Mouse (Mus musculus) testis, postnatal 14 days (tissue): ENCODE measurements around the gene Pdcd6ip.
"Not testable (repeated sequence)": the region's sequence is repeated elsewhere in the genome, so short reads cannot be mapped to it uniquely, and the experiment has no call there.

Source experiments
- DNase-seq: peaks from one replicate; pipeline ENCODE4 v3.0.0; 2021; ENCODE audit warnings: low spot score

Gene Pdcd6ip

DNA sequence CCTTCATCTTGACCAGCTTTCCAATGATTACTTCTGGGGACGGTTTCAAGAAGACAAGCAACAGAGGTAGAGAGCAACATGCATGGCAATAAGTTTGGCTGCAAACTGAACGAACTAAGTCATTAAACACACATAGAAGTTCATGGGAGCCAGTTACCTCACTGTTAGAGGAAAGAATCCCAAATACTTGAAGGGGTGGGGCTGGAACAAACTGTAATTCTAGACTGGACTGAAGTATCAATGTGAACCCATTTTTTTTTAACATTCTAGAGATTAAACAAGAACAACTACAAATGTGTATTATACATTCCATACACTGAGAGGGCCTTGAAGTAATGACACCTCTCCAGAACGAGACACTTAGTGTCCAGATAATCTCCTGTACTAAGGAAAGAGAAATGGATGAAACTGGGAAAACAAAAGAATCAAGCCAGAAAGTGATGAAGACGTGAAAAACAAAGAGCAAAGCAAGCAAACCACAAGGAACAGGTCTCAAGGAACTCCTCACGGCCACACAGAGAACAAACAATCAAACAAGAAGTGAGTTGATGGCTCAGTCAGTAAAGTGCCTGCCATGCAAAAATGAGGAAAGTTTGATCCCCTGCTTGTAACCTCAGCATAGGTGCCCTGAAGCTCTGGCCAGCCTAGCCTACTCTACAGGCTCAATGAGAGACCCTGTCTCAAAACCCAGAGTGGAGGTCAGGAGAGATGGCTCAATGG is 6.5 kb downstream of the Pdcd6ip start:
- no peak for DNase-seq

DNA sequence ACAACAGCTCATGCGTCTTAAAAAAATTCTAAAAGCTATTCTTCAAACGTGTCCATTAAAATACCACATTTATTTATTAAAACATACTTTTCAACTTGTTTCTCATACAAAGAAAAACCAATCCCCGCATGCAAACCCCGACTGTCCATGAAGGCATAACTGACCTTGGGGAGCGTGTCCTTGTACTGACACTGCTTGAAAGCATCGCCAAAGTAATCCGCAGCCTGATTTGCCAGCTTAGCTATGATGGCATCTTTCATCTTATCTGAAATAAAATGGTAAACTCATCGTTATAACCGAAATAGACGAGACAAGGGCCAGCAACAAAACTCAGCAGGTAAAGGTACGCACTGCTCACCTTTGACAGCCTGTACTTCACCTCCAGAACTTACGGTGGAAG is 20.6 kb downstream of the Pdcd6ip start:
- DNase-seq: no peak

DNA sequence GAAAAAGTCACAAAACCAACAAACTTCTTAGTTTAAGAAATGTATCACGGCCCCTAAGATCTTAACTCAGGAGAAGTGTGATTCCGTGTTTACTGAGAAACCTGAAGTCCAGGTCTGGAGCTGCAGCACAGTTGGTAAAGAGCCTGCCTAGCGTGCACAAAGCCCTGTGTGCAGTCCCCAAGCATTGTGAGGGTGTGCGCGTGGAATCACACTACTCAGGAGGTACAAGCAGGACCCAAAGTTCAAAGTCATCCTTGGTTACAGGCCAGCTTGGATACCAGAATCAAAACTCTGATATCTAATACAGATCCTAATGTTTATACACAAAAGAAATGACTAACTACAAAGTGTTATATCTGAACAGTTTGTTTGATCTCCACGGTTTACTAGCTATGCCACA is 34.3 kb downstream of the Pdcd6ip start:
- no peak for DNase-seq

DNA sequence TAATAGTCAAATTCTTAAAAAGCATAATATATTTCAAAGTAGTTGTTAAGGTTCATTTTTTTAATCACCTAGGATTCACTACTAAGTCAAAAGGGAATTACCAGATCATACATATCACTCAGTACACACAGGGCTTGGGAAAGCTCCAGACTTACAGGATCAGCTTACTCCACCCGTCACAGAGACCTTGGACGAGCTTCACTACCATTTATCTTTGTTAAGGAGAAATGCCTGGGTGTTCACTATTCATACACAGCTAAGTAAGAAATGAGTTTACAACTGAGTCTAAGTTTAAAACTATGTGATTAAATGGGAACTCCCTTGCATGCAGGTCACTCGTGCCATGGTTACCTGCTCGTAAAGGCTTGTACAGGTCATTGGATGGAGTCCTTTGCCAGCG is 35.7 kb downstream of the Pdcd6ip start:
- DNase-seq: no peak

DNA sequence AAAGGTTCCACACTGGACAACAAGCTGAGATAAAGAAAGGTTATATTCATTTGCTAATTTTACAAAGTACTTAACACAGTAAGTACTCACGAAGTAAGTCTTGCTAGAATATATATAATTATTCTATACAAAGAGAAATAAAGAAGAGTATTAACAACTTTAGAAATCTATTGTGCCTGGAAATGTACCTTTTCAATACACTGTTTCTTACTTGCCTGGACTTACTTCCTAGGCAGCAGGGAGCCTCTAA is 37.3 kb downstream of the Pdcd6ip start:
- DNase-seq: no peak

DNA sequence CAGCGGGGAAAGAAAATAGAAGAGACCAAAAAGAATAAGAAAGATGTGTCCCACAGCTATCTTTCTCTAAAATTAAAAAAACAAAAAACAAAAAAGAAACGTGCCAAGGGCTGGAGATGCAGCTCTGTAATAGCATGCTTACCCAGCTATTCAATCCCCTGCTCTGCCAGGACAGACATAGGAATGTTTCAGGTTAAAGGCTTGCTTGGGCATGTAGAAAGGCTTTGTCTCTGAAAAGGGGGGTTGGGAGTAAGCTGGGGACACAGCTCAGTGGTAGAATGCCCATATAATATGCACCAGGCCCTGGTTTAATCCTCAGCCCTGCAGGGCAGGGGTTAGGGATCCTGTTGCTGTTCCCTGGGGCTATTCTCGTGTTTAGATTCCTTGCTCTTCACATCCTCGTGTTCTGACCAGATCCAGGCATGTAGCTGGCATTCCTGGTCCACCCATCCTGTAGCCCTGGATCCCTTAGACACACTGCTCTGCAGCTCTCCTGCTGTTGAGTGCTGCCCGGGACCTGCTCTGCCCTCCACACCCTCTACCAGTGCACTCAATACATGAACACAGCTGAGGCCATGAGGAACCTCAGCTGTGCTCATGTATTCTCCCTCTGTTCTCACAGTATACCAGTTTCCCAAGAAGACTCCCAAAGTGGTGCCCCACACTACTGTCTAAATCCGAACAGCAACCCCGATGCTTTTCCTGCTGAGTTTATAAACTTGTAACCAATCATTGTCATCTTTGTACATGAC is 37.8 kb downstream of the Pdcd6ip start:
- DNase-seq: no peak

DNA sequence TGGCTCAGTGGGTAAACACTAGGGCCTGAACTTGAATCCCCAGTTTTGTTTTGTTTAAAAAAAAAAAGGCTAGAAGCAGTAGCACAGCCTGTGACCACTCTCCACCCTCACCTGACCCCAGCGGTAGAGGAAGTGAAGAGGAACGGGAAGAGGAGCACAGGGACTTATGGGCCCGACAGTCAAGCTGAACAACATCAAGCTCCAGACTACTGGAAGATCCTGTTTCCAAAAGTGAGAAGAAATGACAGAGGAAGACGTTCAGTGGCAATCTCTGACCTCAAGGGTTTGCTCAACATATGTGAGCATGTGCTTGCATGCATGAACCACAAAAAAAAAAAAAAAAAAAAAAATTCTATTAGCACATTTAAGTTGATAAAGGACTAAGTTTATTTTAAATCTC is 44.6 kb downstream of the Pdcd6ip start:
- no peak for DNase-seq

DNA sequence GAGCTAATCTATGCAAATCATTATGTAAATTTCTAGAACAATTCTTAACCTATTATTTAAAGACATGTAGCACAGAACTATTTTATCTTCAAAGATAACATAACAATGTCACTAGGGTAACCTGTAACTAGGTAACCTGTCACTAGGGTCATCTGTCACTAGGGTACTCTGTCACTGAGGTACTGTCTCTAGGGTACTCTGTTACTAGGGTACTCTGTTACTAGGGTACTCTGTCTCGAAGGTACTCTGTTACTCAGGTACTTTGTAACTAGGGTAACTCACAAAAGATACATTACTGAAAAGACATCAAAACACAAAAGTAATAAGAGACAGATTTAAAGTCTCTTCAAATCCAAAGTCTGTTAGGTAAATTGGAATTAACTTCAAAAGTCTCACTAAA is 50.2 kb downstream of the Pdcd6ip start:
- DNase-seq: no peak

DNA sequence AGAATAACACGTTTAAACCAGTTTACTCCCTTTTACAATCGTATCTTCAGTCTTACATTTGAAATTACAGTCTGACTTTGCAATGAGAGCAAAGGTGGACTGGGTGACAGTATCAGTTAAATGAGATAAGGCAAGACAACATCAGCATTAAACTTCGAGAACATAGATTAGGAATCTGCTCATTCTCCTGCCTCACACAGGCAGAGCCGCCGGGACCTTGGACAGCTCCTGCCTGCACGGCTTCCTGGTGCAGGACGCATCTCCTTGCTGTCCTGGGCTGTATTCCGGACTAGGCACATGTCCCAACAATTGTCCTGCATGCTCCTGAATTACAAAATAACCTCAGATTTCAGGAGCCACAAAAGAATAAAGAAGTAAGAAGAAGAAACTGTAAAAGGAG is 54.5 kb downstream of the Pdcd6ip start:
- DNase-seq: no peak

DNA sequence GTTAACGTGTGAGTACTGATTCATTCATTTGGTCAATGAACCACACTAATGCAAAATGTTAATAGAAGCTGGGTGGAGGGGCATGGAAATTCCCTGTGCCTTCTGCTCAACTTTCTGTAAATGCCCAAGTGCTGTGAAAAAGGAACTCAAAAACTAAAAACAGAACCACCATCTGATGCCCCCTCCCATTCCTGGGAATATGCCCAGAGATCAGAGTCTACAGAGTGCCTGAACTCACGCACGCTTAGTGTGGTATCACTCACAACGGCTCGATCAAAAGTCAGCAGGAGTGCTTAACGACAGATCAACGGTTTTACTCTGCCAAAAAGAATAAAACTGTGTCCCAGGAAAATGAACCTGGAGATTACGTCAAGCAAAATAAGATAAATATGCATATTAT is 57.3 kb downstream of the Pdcd6ip start:
- no peak for DNase-seq

DNA sequence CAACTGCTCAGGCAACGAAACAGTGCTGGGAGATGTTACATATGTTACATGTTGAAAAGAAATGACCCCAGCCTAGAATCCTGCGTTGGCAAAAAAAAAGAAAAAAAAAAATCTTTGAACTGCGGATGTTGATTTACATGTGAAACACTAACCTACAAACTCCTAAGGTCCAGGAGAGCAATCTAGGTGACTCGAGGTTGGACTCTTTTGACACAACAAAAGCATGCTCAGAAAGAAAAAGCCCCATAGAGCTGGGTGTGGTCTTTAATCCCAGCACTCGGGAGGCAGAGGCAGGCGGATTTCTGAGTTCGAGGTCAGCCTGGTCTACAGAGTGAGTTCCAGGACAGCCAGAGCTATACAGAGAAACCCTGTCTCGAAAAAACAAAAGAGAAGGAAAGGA is 58.8 kb downstream of the Pdcd6ip start:
- DNase-seq: not testable (repeated sequence)

DNA sequence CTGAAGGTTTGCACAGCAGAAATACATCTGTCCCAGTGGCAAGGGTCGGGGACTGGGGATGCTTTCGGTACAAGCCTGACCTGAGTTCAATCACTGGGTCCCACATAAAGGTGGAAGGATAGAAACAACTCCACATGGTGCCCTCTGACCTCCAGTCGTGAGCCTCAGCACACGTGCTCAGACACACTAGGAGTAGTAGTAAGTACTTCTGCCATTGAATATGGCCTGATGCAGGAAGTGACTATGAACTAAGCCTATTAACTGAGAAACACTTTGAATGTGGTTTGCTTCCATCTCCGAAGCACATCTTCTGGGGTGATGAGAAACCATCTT is 62.3 kb downstream of the Pdcd6ip start:
- no peak for DNase-seq

DNA sequence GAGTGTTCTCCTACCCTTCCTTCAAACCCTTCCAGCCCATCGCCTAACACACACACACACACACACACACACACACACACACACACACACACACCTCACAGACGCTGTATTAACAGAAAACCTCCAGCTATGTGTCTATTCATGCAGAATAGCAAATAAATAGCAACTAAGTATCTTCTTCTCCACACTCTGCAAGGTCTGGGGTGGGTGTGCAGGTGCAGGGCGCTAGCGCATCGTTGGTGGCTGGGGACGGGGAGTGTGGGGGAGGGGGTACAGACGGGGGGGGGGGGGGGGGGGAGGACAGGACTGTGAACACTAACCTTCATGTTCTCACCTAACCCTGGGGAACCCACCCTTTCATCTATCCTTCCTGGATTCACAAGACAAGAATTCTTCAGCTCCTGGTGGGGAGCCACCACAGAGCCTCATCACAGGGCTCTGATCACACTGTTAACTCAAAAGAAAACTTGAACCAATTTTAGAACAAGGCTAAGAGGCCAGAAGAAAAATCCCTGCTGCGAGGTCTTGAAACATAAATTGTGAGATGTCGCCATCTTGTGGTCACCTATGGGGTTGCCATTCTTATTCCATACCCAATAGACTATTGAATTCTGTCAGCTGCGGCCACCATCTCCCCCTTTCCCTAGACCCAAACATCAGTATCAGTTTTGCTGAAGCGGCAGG is 62.8 kb downstream of the Pdcd6ip start:
- peak; percentile 49 for DNase-seq

DNA sequence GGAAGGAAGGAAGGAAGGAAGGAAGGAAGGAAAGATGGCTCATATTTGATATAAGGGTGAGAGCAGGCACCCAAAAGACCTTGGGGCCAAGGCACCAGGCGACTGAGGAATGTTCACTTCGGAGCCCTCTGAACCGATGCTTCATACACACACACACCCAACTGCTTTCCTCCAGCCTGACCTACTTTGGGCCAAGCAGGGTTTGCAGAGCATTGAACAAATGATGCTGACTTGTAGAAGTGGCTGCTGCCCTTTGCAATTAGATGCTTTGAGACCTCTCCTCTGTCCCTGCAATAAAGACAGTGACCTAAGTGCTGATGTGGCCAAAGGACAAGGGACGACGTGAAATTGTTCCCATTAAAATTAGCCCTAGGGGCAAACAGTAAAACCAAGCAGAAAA is 63.4 kb downstream of the Pdcd6ip start:
- no peak for DNase-seq

DNA sequence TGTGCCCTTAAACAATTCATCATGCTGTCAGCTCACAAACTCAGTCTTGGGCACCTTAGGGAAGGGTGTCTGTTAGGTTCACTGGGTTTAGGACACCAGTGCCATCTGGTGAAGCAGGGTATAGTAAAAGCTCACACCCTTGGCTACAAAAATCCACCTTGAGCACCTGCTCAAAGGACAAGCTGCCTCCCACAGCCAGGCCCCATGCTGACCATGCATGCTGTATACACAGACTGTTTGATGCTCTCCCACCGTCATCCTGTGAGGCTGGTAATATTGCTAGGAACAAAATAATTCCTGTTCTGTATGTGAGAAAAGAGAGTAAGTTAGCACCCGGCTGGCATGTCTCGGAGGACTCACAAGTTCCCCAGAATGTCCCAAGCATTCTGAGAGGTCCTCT is 64.0 kb downstream of the Pdcd6ip start:
- no peak for DNase-seq

DNA sequence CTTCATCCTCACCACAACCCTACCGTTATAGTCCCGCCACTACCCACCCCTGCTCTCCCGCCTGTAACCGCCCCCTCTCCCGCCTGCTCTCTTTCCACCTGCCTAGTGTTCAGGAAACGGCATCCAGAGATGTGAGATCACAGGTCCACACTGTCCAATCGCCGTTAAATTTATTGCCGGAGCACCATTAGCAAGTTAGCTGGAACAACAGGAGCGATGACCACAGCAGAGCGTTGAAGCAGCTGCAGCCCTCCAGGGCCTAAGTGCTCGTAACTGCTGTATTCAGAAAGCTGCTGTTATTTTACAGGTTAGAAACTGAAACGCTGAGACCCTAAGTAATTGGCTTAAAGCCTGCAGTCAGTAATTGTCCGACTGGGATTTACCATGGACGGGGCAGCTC is 64.4 kb downstream of the Pdcd6ip start:
- no peak for DNase-seq

DNA sequence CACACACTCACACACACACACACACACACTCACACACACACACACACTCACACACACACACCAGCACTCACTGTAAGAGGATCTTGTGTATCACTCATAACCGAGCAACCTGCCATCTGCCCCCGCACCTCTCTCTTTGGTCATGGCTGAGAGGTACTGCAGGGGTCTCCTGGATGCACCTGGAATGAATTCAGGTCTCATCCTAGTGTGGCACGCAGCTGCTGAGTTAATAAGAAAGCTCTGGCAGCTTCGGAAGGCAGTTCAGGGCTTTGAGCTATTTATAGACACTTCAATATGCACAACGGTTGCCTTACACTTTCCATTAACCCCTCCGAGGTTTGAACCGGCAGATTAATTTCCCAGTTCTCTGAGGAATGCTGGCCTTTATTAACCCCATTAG is 73.1 kb downstream of the Pdcd6ip start:
- DNase-seq: no peak

DNA sequence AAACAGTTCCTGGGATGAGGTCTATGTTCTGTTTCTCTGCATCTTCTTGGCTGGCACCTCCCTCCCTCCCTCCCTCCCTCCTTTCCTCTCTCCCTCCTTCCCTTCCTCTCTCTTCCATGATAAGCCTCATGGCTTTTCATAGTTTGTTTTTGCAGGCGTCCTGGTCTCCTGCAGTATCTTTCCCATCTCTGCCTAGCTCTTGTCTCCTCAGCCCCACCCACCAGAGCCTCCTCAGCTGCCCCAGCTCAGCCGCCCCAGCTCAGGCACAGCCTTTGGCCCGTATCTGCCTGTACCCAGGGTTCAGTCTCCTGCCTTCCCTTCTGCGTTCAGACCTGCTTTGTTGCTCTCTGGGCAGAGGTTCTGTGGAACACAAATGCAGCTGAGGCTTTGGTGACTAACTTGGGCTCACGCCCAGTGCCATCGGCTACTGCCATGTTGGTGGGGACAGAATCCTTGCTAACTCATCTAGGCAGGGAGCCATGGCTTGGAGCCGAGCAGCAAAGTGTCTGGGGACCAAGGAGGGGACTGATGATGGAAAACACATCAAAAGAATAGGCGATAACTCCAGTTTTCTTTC is 74.8 kb downstream of the Pdcd6ip start:
- DNase-seq: no peak

DNA sequence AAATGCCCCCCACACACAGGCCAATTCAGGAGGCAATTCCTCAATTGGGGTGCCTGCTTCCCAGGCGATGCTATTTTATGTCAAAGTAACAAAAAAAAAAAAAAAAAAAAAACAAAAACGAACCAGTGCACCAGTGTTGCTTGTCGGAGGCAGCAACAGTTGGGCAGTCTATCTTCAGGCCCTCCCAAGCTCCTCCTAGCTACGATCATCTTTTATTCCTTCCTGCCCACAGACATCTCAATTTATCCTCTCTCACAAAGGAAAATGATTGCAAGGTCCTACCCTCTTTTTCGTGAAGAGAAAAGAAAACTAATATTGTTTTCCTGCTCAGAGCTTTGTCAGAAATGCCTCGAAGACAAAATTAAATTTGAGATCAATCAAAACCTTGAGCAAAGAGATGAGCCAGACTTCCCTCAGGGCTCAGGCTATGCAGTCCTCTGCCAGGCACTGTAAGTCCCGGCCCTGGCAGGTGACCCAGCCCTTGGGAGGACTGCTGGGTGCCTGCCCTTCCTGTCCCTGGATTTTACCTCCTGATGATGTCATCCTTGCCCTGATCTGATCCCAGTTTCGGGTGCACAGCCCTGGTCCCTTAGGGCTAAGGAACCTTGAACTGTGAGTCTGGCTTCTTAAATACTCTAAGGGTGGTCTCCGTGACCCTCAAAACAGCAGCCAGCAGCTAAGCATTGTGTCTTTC is 75.6 kb downstream of the Pdcd6ip start:
- DNase-seq: no peak

DNA sequence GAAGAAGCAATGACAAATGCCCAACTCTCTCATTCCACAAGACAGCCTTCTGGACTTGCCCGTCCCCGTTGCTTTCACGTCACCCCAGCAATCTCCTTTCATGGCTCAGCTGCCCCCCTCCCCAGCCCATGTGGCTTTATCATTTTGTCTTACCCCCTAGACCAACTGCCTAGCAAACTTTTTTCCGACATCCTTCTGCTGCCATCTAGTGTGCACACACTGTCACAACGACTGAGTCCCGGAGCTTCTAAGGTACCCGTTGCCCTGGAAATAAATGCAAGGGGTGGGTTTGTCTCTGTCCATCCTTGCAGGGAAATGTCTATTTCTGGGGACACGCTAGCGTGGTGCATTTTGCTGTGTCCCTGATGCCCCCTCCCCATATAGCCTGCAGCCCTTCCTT is 78.4 kb downstream of the Pdcd6ip start:
- DNase-seq: no peak

DNA sequence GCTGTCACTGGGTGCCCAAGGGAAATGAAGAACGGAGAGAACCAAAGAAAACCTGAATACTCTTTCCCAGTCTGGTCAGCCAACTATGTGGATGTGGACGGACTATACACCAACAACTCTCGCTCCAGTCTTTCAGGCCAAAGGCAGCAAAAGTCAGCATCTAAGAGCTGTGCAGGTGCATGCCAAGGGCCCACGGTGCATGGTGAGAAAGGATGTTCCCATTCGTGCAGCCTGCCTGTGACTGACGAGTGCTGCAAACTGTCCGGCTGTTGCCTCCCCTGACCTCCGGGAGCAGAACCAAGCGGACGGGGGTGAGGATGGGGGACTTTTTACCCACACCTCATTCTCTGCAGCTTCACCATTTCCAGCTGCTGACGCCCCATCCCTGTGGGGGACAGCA is 78.9 kb downstream of the Pdcd6ip start:
- DNase-seq: no peak

DNA sequence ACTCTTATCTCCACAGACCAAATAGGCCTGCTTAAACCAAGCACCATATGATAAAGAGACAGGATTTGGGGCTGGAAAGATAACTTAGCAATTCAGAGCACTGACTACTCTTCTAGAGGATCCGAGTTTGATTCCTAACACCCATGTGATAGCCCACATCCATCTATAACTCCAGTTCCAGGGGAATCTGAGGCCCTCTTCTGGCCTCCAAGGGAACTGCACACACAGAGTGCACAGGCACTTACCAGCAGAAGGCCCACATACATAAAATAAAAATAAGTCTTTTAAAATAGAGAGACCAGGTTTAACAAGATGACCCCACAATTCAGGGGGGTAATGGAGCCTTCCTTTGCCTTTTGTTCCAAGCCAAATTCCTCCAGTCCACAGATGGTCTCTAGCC is 79.3 kb downstream of the Pdcd6ip start:
- DNase-seq: no peak

DNA sequence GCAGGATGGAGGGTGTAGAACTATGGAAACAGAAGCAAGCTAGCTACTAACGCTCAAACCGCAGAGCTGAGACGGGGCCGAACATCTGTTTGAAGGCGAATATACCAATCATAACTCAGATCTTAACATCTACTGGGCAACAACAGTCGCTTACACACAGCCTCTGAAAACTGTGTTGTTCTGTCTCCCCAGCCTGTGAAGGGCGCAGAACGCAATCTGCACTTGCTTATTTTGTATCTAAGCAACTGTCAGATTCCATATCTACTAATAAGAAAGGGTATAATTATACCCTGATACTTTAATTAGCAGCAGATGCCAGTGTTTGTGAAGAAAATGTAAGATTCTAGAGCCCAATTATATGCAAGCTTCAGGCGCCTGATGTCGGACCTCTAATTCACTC is 81.3 kb downstream of the Pdcd6ip start:
- no peak for DNase-seq
